Mouse (Mus musculus) kidney, adult 2 months (tissue): ENCODE measurements around the gene Mylk3. TPM values are rescaled to one million over a fixed set of nuclear protein-coding genes. Genes with fewer than 3 reads are reported as not detected.
A peak's percentile ranks its signal among the peaks of the same experiment; 100 is the strongest.

ENCODE experiments used
- DNase-seq: peaks from one replicate; pipeline ENCODE4 v3.0.0; 2021
- H3K27ac ChIP-seq: fragments of 200-500 bp; 2 replicates; pipeline ENCODE4 v1.5.1; 2012; ENCODE audit warnings: low read depth, low read length, control low read depth, inconsistent platforms; ENCODE audit not compliant: insufficient read depth
- H3K27me3 ChIP-seq: fragments of 200-500 bp; replicated peaks from 2 replicates; pipeline ENCODE4 v1.6.1; 2012; ENCODE audit warnings: mild to moderate bottlenecking, moderate library complexity, low read length, inconsistent platforms; ENCODE audit not compliant: control insufficient read depth, insufficient read depth
- H3K36me3 ChIP-seq: fragments of 200-500 bp; 2 replicates; pipeline ENCODE4 v1.6.1; 2012; ENCODE audit warnings: mild to moderate bottlenecking, moderate library complexity, low read length, inconsistent platforms; ENCODE audit not compliant: control insufficient read depth, insufficient read depth
- H3K4me1 ChIP-seq: fragments of 200-500 bp; 2 replicates; pipeline ENCODE4 v1.6.1; 2011; ENCODE audit warnings: low read length; ENCODE audit not compliant: control insufficient read depth, insufficient read depth
- H3K4me3 ChIP-seq: fragments of 200-500 bp; 2 replicates; pipeline ENCODE4 v1.5.1; 2011; ENCODE audit warnings: mild to moderate bottlenecking, low read depth, low read length, control low read depth; ENCODE audit not compliant: insufficient read depth
- CTCF ChIP-seq: fragments of 200-500 bp; conservative IDR thresholded peaks from 2 replicates; pipeline ENCODE4 v1.5.1; 2011; ENCODE audit warnings: low read depth, mild to moderate bottlenecking, control low read depth, low read length, moderate library complexity, mixed read lengths; ENCODE audit not compliant: insufficient read depth, insufficient read length
- POLR2A ChIP-seq: fragments of 200-500 bp; IDR thresholded peaks from one replicate; pipeline ENCODE4 v1.6.1; 2011; ENCODE audit warnings: low read depth, low read length, control low read depth
- WGBS: fragments of 180-500 bp; shearing (Covaris S2); methylation state at CpG from one replicate; pipeline ENCODE4 v1.1.7; 2018; 5-methylcytosine and 5-hydroxymethylcytosine counted together
- polyA plus RNA-seq: library from polyadenylated mRNA; depleted of rRNA; stranded (reverse); fragments of >200 nt; gene quantifications from 2 replicates; pipeline ENCODE4 v1.2.3, GENCODE M21; 2012

Mylk3 gene
- polyA plus RNA-seq, 1 experiment = 0.77 TPM

- Histone ChIP-seq H3K27me3 (no peaks in the 10 kb centered on the region), H3K4me3 (no peak overlapping the region), H3K4me1 (no peaks in the 10 kb centered on the region), H3K27ac (no peak overlapping the region), H3K36me3 (no peaks in the 10 kb centered on the region)
- TF ChIP-seq CTCF (no peak), POLR2A (no peak)
- 78% methylated on average over 4 of the region's 4 CpGs for WGBS
- no peak for DNase-seq
Measured at GRCm38 (mm10) chr8:85353287-85353686, 32.9 kb downstream of the Mylk3 start.

DNA sequence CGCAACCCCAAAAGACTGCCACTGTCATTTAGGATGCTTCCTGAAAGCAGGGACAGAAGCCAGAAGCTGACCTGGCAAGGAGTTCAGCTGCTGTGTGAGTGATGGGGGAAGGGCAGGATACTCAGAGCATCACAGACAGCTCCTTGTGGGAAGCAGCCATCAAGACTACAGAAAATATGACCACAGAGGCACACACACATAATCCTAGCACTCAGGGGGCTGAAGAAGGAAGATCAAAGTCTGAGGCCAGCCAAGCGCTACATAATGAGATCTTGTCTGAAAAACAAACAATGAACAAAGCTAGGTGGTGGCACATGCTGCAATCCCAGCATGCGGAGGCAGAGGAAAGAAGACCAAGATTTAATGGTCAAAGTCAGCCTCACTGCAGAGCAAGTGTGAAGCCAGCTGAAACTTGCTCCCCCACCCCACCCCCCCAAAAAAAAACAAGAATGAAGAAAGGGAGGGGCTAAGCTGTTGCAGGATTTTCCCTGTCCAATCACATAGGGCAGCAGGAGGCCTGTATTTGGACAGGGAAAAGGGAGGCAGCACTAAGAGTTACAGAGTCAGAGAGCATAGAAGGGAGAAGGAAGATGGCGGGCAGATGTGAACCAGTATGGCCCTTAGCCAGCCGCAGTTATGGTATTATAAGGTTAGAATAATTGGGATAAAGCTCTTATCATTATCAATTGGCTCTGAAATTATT, 46.1 kb downstream of the Mylk3 start:
- no peak overlapping the region for H3K27ac ChIP-seq
- 57% methylated on average over 5 of the region's 5 CpGs for WGBS
- DNase-seq = peak; percentile 22

GRCm38 (mm10) chr8:85337681-85338080, 48.5 kb downstream of the Mylk3 start:
- 50% methylated on average over 4 of the region's 4 CpGs for WGBS
- Histone ChIP-seq H3K27me3 (no peaks in the 10 kb centered on the region), H3K36me3 (no peaks in the 10 kb centered on the region), H3K4me1 (peaks cover 2% of the 10 kb centered on the region; the same call in 1 of the 2 replicates), H3K27ac (no peak overlapping the region), H3K4me3 (no peak overlapping the region)
- TF ChIP-seq CTCF (no peak), POLR2A (no peak)
- no peak for DNase-seq

More for the DNA sequence above, 46.1 kb downstream of the Mylk3 start:
- H3K36me3 ChIP-seq = no peaks in the 10 kb centered on the region
- H3K4me1 ChIP-seq = no peaks in the 10 kb centered on the region; the same call in 1 of the 2 replicates
- no peaks in the 10 kb centered on the region for H3K27me3 ChIP-seq
- no peak overlapping the region for H3K4me3 ChIP-seq
- TF ChIP-seq POLR2A (no peak), CTCF (no peak)

GRCm38 (mm10) chr8:85336211-85336933, 49.8 kb downstream of the Mylk3 start:
- DNase-seq = no peak
- Histone ChIP-seq H3K4me1 (peaks cover 8% of the 10 kb centered on the region), H3K27me3 (no peaks in the 10 kb centered on the region), H3K27ac (no peak overlapping the region), H3K36me3 (no peaks in the 10 kb centered on the region), H3K4me3 (no peak overlapping the region)
- WGBS = 67% methylated on average over 6 of the region's 6 CpGs
- no peak for TF ChIP-seq CTCF
- TF ChIP-seq POLR2A = no peak

DNA sequence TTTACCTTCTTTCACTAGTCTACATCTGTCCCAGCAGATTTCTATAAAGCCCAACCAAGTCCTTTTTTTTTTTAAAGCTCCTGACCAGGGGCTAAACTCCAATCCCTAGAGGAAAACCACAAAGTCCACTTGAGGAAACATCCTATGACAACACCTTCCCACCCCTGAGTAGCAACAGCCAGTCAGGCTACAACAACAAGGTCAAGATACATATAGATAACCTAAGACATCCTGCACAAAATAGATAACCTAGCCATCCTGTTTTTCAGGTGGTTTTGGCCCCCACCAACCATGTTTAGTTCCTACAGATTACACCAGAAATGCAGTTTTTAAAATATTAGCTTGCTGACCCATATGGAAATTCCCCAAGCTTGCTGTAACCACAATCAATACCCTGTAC, 51.0 kb downstream of the Mylk3 start:
- peak; percentile 33 for DNase-seq
- Histone ChIP-seq H3K36me3 (no peaks in the 10 kb centered on the region), H3K4me1 (peaks cover 8% of the 10 kb centered on the region), H3K27ac (peak overlapping the region; percentile 76), H3K27me3 (no peaks in the 10 kb centered on the region), H3K4me3 (no peak overlapping the region)
- TF ChIP-seq POLR2A (no peak), CTCF (no peak)

DNA sequence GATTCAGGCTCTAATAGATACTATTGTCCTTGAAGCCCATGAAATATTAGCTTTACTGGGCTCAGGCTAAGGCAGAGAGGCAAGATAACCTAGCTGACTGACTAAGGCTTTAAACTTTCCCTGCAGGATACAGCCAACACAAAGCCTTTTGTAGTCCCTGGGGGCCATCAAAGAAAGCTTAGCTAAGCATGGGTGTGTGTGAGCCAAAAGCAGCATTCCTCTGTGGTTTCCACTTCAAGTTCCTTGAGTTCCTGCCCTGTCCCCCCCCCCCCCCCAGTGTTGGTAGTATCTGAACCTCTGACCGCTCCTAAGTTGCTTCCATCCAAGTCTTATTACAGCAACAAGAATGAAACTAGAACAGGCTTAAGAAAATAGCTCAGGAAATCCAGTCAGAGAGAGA, 56.6 kb downstream of the Mylk3 start:
- 56% methylated on average over 1 of the region's 1 CpGs for WGBS
- Histone ChIP-seq H3K27me3 (no peaks in the 10 kb centered on the region), H3K27ac (no peak overlapping the region), H3K36me3 (no peaks in the 10 kb centered on the region), H3K4me1 (peaks cover 6% of the 10 kb centered on the region), H3K4me3 (no peak overlapping the region)
- no peak for TF ChIP-seq CTCF
- DNase-seq = peak; percentile 52

DNA sequence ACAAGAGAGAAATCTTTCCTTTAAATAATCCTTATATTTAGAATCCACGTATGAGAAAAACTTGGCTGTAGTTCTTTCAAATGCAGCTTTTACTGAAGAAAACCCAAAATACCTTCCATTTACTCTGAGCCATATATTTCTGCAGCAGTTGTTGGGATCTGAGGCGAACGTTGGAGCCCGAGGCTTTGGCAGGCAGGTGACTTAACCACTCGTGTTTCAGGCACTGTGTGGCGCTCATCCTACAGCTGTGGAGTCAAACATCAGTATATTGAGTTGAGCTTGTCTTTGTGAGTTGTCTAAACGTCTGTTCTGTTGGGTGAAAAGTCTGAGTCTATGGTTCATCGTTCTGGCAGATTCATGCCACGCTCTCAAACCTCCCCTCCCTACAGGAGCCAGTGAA, 59.1 kb downstream of the Mylk3 start:
- peaks cover 3% of the 10 kb centered on the region; the same call in 1 of the 2 replicates for H3K4me1 ChIP-seq
- TF ChIP-seq CTCF (no peak), POLR2A (no peak)
- H3K36me3 ChIP-seq = no peaks in the 10 kb centered on the region
- WGBS = 71% methylated on average over 9 of the region's 9 CpGs
- no peak for DNase-seq
- H3K4me3 ChIP-seq = no peak overlapping the region
- no peak overlapping the region for H3K27ac ChIP-seq
- H3K27me3 ChIP-seq = no peaks in the 10 kb centered on the region
